Mouse (Mus musculus) kidney, postnatal 0 days (tissue): Measurements from ENCODE around the gene Ctnna3. TPM values are rescaled to one million over a fixed set of nuclear protein-coding genes. Genes with fewer than 3 reads are reported as not detected.

Experiments used
- ATAC-seq: fragments of 200-750 bp; cut with Nextera tagmentation; replicated peaks from 2 replicates; pipeline ENCODE4 v1.8.0; 2017; ENCODE audit warnings: low read depth, moderate number of reproducible peaks, moderate TSS enrichment, moderate library complexity; ENCODE audit not compliant: low FRiP score
- DNase-seq: peaks from one replicate; pipeline ENCODE4 v3.0.0-alpha.2; 2016; ENCODE audit warnings: low spot score
- H3K27ac ChIP-seq: fragments of 300-500 bp; sonication (generic); 2 replicates; pipeline ENCODE4 v1.5.1; 2014; ENCODE audit warnings: mild to moderate bottlenecking
- H3K27me3 ChIP-seq: fragments of 300-500 bp; sonication (generic); 2 replicates; pipeline ENCODE4 v1.6.1; 2014; ENCODE audit warnings: low read length, mixed read lengths; ENCODE audit not compliant: insufficient read depth
- H3K36me3 ChIP-seq: fragments of 300-500 bp; sonication (generic); 2 replicates; pipeline ENCODE4 v1.6.1; 2014; ENCODE audit warnings: low read length, mixed read lengths; ENCODE audit not compliant: insufficient read depth
- H3K4me1 ChIP-seq: fragments of 300-500 bp; sonication (generic); replicated peaks from 2 replicates; pipeline ENCODE4 v1.6.1; 2014; ENCODE audit warnings: antibody characterized with exemption, low read length, mixed read lengths; ENCODE audit not compliant: insufficient read depth
- H3K4me2 ChIP-seq: fragments of 300-500 bp; sonication (generic); 2 replicates; pipeline ENCODE4 v1.6.1; 2014; ENCODE audit warnings: mild to moderate bottlenecking, low read length, moderate library complexity, mixed read lengths
- H3K4me3 ChIP-seq: fragments of 300-500 bp; sonication (generic); replicated peaks from 2 replicates; pipeline ENCODE4 v1.5.1; 2014; ENCODE audit warnings: low read depth, low read length
- H3K9ac ChIP-seq: fragments of 300-500 bp; sonication (generic); 2 replicates; pipeline ENCODE4 v1.6.1; 2014; ENCODE audit warnings: low read depth, low read length
- H3K9me3 ChIP-seq: fragments of 300-500 bp; sonication (generic); replicated peaks from 2 replicates; pipeline ENCODE4 v1.6.1; 2016; ENCODE audit warnings: low read length, inconsistent platforms, mixed read lengths
- CTCF ChIP-seq: IDR thresholded peaks from 2 replicates; pipeline ENCODE4 v1.5.1; 2016; ENCODE audit warnings: antibody characterized with exemption, low read depth, mild to moderate bottlenecking, moderate library complexity
- WGBS: fragments of 180-500 bp; shearing (Covaris S2); extraction: QIAGEN DNeasy Blood & Tissue Kit; methylation state at CpG from one replicate; pipeline ENCODE4 v1.1.7; 2014; 5-methylcytosine and 5-hydroxymethylcytosine counted together
- polyA plus RNA-seq: library from polyadenylated mRNA; unstranded; fragments of >200 nt; fragmentation: Nextera tagmentation; extraction: Ambion mirVana; gene quantifications from 2 replicates; pipeline ENCODE4 v1.2.1, GENCODE M21; 2015

Ctnna3 gene
- polyA plus RNA-seq, 1 experiment from 2014 or later, result 0.32 TPM

- Histone ChIP-seq H3K4me3 (no peak overlapping the region), H3K27me3 (no peaks in the 10 kb centered on the region), H3K4me1 (no peaks in the 10 kb centered on the region), H3K9ac (no peak overlapping the region), H3K36me3 (no peaks in the 10 kb centered on the region), H3K4me2 (no peak overlapping the region), H3K27ac (no peak overlapping the region), H3K9me3 (no peaks in the 10 kb centered on the region)
- no peak for TF ChIP-seq CTCF
- DNase-seq (no peak), ATAC-seq (no peak)
- whole genome bisulfite sequencing, result 90% methylated on average over 9 of the region's 9 CpGs
Measured at GRCm38 (mm10) chr10:63423591-63424474, 6.1 kb upstream of the Ctnna3 start.

- H3K27ac ChIP-seq, result no peak overlapping the region
- H3K4me1 ChIP-seq, result no peaks in the 10 kb centered on the region
- H3K9me3 ChIP-seq, result no peaks in the 10 kb centered on the region
- no peaks in the 10 kb centered on the region for H3K27me3 ChIP-seq
- ATAC-seq, result no peak
- TF ChIP-seq CTCF, result peak; percentile 66
- peak; percentile 28 for DNase-seq
- H3K36me3 ChIP-seq, result no peaks in the 10 kb centered on the region
- no peak overlapping the region for H3K4me3 ChIP-seq
- no peak overlapping the region for H3K4me2 ChIP-seq
- H3K9ac ChIP-seq, result no peak overlapping the region
Measured at GRCm38 (mm10) chr10:63424475-63424814, 5.5 kb upstream of the Ctnna3 start.

- Histone ChIP-seq H3K27ac (no peak overlapping the region), H3K36me3 (no peaks in the 10 kb centered on the region), H3K4me1 (no peaks in the 10 kb centered on the region), H3K9me3 (no peaks in the 10 kb centered on the region), H3K9ac (no peak overlapping the region), H3K4me3 (no peak overlapping the region), H3K27me3 (no peaks in the 10 kb centered on the region), H3K4me2 (no peak overlapping the region)
- WGBS, result 71% methylated on average over 8 of the region's 8 CpGs
- no peak for DNase-seq
- ATAC-seq, result no peak
- no peak for TF ChIP-seq CTCF
Measured at GRCm38 (mm10) chr10:63427146-63427545, 2.8 kb upstream of the Ctnna3 start.

GRCm38 (mm10) chr10:63428243-63429022 is 1.5 kb upstream of the Ctnna3 start:
- Histone ChIP-seq H3K27ac (no peak overlapping the region), H3K9me3 (no peaks in the 10 kb centered on the region), H3K4me1 (no peaks in the 10 kb centered on the region), H3K36me3 (no peaks in the 10 kb centered on the region), H3K4me2 (peak overlapping the region; percentile 60), H3K9ac (peak overlapping the region; percentile 36; the same call in 1 of the 2 replicates), H3K27me3 (no peaks in the 10 kb centered on the region), H3K4me3 (peak overlapping the region; percentile 72)
- ATAC-seq (no peak), DNase-seq (peak; percentile 49)
- TF ChIP-seq CTCF, result peak; percentile 12; the same call in 1 of the 2 replicates
- 18% methylated on average over 19 of the region's 19 CpGs for WGBS

- Histone ChIP-seq H3K9ac (peak overlapping the region; percentile 36; the same call in 1 of the 2 replicates), H3K4me1 (no peaks in the 10 kb centered on the region), H3K27ac (no peak overlapping the region), H3K9me3 (no peaks in the 10 kb centered on the region), H3K4me2 (peak overlapping the region; percentile 60), H3K36me3 (no peaks in the 10 kb centered on the region), H3K27me3 (no peaks in the 10 kb centered on the region), H3K4me3 (peak overlapping the region; percentile 72)
- TF ChIP-seq CTCF, result no peak
- ATAC-seq, result no peak
- WGBS, result 2% methylated on average over 11 of the region's 11 CpGs
- no peak for DNase-seq
Measured at GRCm38 (mm10) chr10:63429023-63429340, 916 bp upstream of the Ctnna3 start.

GRCm38 (mm10) chr10:63429380-63429779 is 518 bp upstream of the Ctnna3 start:
- no peaks in the 10 kb centered on the region for H3K9me3 ChIP-seq
- DNase-seq (peak; percentile 95), ATAC-seq (peak; percentile 93)
- peak overlapping the region; percentile 81 for H3K27ac ChIP-seq
- no peaks in the 10 kb centered on the region for H3K36me3 ChIP-seq
- H3K27me3 ChIP-seq, result no peaks in the 10 kb centered on the region
- under 1% methylated on average over 34 of the region's 34 CpGs for WGBS
- no peaks in the 10 kb centered on the region for H3K4me1 ChIP-seq
- peak overlapping the region; percentile 72 for H3K4me3 ChIP-seq
- peak overlapping the region; percentile 68 for H3K9ac ChIP-seq
- peak overlapping the region; percentile 60 for H3K4me2 ChIP-seq
- TF ChIP-seq CTCF, result no peak
